Mouse (Mus musculus) kidney, adult 2 months (tissue): ENCODE results near the gene Tas2r144.

Source experiments
- CTCF ChIP-seq: fragments of 200-500 bp; conservative IDR thresholded peaks from 2 replicates; pipeline ENCODE4 v1.5.1; 2011; ENCODE audit warnings: low read depth, mild to moderate bottlenecking, control low read depth, low read length, moderate library complexity, mixed read lengths; ENCODE audit not compliant: insufficient read depth, insufficient read length
- POLR2A ChIP-seq: fragments of 200-500 bp; IDR thresholded peaks from one replicate; pipeline ENCODE4 v1.6.1; 2011; ENCODE audit warnings: low read depth, low read length, control low read depth

- TF ChIP-seq POLR2A: no peak
- TF ChIP-seq CTCF: no peak
Measured at GRCm38 (mm10) chr6:42197710-42198109, 17.4 kb upstream of the Tas2r144 start.
